Mouse (Mus musculus) R1 (cell line): ENCODE results near the gene Adat3.

Experiments
- DNase-seq: peaks from one replicate; pipeline ENCODE4 v3.0.0-alpha.2; 2018; ENCODE audit warnings: low read depth, low spot score

Adat3 gene

DNA sequence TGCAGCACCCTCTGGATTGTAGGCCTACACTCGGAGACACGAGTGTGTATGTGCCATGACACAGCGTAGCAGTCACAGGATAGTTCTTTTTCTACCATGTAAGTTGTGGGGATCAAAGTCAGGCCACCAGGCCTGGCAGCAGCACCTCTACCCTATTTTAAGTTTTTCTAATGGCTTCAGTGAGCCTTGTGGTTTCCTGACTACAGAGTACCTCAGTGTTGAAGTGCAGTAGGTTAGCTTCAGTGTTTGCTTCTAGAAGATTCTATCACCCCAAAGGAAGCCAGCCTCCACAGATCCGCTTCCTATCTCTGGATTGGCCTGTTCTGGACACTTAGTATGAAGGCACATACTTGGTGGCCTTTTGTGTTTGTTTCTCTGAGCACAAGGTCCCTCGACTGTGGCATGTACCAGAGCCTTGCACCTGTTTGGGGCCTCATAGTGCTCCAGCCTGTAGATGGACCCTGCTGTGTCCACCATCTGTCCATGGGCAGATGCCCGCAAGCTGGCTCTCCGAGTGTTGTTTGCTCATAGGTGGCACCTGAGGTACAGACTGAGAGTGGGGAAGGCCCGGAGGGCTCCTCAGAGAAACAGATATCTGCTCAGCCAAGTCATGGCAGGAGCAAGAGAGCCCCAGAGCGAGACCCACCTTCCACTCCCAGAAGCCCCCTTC is 7.6 kb downstream of the Adat3 start:
- DNase-seq = no peak

DNA sequence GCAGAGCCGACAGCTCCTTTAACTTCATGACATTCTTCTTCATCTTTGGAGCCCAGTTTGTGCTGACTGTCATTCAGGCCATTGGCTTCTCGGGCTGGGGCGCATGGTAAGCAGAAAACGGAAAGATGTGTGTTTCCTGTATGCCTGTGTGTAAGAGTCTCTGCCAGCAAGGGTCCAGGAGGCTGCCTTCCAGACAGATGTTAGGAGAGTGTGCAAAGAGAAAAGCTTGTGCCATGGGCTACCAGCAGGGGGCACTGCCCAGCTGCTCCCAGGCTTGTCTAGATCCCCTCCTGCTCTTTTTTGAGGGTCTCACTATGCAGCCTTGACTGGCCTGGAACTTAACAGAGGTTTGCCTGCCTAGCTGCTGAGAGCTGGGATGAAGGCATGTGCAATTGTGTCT is 8.3 kb downstream of the Adat3 start:
- DNase-seq = peak; percentile 62

DNA sequence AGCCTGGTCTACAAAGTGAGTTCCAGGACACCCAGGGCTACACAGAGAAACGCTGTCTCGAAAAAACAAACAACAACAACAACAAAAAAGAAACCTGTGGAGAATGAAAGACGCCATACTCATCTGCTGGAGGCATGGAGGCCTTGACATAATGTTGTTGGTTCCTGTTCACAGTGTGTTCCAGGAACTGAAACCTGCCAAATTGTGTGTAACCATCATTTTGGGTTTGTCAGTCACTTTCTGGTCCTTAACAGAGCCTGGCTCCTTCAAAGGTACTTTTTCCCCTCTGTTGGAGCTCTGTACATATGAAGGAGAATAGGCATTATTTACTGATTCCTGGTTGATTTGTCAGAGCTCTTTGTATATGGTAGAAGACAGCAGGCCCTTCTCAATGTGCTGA is 9.2 kb downstream of the Adat3 start:
- no peak for DNase-seq

DNA sequence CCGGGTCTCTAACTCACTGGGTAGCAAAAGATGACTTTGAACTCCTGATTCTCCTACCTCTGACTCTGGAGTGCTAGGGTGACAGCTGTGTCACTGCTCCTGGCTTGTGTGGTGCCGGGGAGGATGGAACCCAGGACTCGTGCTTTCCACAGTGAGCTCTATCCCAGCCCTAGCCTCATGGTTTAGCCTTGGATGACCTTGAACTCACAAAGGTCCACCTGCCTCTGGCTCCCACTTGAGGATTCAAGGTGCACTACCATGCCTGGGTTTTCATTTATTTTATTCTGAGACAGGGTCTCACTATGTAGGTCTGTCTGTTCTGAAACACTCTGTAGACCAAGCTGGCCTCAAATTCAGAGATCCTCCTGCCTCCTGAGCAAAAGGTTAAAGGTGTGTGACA is 11.1 kb downstream of the Adat3 start:
- DNase-seq = peak; percentile 70

DNA sequence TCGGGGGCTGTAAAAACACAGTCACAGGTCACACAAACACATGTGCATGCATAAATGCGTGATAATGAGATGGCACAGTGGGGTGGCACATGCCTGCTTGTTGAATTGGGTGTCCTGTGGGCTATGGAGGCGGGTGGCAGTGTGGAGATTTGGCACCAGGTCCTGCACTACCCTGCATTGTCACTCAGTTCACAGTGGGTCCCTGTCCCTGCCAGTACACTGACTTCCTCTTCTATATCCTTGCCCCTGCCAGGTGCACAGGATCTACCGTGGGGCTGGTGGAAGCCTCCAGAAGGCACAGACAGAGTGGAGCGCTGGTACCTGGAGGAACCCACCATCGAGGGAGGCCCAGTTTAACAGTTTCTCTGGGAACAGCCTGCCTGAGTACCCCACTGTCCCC is 11.7 kb downstream of the Adat3 start:
- DNase-seq = no peak

DNA sequence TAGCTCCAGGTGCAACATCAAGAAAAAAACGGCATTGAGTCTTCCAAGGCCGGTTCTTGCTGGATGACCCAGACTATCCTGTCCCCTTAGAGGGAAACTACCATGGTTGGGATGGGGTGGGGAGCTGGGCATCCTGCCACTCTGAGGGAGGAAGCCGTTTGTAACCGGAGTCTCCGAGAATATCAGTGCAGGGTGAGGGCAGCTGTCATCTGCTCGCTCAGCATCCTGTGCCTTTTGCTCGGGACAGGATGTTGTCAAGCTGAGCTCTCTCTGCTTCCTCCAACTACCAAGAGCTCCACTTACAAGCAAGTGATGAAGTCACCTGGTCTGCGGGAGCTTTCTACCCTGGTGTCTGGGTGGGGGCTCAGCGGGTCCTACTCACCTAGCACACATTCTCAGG is 15.5 kb downstream of the Adat3 start:
- DNase-seq = no peak

DNA sequence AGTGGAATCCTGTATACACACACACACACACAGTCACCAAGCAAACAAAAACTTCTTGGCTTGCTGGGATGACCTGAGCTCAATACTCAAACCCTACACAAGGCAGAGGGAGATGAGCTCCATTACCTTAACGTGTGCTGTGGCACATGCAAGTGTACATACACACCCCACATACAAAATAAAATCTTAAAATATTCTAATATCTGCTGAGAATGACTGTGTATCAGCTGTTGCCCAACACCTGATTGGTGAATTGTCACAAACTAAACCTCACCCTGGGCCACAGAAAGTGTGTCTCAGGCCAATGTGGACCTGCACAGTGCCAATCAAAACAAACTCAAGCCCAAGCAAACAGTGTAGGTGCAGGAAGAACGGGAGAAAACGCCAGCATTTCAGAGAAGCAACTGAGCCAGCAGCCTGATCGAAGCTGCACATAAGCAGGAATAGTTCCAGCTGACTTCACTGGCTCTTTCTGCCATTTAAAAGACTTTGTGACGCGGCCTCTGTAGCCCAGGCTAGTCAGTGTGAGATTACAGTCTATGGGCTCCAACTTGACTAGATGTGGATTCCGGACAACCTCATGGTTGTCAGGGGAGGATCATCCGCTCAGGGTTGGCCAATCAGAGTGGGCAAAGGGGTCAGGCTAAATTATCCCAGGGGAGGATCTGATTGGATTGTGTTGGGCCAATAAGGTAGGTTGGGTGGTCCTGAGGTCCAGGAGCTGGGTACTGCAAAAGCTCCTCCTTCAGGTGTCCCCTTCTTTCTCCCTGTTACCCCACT is 17.0 kb downstream of the Adat3 start:
- DNase-seq = peak; percentile 94

DNA sequence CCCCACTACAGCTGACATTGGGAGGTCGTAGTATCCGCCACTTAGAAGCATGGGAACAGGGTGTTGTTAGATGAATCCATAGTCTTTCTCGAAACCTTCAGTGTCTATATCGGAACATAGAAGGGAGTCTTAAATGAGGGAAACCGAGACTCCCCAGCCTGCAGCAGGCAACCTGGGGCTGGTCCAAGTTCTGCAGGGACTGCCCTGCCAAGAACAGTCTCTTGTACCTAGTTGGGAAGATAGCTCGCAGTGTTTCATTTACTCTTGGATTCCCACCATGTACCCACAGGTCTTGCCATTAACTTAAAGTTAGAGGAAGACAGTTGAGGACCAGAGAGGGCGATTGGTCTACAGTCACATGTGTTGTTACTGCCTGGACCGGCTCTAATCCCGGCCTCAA is 17.7 kb downstream of the Adat3 start:
- no peak for DNase-seq

DNA sequence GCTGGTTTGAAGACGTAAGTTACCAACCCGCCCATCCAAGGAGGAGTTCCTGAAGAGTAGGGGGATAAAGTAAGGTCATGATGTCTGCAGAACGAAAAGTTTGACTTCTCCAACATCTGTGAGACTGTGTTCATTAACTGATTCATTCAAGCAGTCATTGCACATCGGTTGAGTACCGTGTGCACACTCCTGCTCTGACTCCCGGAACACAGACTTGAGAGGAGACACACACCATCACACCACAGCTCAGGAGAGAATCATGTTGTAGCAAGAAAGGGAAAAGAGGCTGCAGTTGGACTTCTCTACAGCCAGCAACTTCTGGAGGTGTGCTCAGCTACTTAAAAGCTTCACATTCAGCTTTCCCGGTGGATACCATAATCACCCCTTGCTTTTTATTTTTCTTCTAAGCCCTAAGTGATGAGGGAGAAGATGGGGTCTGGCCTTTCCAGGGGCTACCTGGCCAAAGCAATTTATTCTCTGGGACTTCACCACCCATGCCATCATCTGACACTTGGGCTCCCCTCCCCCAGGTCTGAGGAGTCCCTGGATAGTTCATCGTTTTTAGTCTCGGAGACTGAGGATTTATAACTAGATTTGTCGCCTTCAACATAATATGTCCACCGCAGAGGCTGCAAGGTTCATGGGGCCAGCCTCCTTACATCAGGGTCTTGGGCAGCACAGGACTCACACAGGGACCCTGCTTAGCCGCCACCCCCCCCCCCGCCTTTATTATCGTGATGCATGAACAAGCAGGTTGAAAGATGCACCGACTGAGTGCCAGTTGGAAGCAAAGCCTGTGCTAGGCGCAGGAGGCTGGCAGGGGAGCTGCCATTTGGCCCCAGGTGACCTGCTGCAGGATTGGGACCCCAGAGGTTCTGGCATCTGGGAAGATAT is 18.4 kb downstream of the Adat3 start:
- DNase-seq = no peak

DNA sequence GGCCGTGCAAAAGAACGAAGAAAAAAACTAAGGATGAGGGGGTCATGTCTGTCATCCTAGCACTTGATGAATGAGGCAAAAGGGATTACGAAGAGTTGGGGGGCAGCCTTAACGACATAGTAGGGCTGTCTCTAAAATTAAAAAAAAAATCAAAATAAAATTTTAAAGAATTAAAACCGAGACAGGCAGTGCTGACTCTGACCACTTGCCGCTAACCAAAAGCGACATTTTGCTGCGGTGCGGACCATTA is 18.9 kb downstream of the Adat3 start:
- DNase-seq = no peak

DNA sequence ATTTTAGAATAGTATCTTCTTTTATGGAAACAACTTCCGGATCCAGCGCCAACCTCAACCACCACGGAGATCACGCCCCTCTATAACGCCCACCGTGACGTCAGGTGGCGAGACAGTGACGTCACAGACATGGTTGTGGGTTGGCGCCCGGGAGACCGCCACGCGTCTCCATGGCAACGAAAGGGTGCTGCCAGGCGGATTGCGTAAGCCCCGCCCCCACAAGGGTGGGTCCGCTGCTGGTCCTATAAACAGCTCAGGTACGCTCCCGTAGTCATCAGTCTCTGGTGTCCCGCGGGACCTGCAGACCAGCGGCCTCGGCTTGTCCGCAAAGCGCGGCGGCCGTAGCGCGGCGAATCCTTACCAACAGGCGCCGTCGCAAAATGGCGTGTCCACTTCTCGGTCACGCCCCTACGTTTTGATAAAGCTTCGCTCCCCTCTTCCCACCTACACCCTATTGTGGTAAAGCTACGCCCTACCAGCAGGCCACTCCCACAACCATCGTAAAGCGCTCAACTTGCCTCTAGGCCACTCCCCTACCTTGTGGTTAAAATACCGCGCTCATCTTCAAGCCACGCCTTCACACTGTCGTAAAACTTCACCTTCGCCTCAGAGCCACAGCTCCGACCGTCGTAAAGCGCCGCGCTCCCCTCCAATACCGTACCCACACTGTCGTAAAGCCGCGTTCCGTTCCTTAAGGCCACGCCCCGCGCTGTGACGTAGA is 19.4 kb downstream of the Adat3 start:
- DNase-seq = peak; percentile 100

DNA sequence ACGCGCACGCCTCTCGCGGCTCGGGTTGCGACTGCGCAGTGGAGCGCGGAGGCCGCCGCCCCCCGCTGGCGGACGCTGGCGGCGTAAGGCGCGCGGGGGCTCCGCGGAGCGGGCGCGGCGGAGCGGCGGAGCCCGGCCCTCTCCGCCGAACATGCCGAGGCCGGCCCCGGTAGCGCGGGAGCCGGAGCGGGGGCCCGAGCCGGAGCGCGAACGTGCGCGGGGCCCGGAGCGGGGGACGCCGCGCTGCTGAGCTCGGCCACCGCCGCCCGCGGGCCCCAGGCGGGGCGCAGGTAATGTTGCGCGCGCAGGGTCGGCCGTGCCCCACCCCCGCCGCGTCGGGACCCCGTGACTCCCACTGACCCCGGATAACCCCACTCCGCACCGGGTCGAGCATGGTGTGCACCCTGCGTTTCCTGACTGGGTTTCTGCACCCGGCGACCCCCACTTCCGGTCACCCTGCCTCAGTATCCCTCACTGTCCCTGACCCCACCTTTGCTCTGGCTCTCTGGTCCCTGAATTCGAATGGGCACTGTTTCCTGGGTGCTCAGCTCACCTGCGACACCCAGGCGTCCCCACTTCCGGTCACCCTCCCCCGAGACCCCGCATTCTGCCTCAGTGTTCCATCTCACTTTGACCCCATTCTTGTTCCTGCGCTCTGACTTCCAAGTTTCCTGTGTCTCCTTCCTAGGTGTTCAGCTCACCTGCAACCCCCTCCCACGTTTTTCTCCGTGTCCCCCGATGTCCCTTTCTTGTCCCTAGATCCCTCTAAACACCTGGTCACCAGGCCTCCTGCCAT is 20.2 kb downstream of the Adat3 start, which contains the start of gene Csnk1g2:
TSS of gene Csnk1g2 (plus strand) at position 178 of the 796 bp plus-strand sequence.
- peak; percentile 59 for DNase-seq

DNA sequence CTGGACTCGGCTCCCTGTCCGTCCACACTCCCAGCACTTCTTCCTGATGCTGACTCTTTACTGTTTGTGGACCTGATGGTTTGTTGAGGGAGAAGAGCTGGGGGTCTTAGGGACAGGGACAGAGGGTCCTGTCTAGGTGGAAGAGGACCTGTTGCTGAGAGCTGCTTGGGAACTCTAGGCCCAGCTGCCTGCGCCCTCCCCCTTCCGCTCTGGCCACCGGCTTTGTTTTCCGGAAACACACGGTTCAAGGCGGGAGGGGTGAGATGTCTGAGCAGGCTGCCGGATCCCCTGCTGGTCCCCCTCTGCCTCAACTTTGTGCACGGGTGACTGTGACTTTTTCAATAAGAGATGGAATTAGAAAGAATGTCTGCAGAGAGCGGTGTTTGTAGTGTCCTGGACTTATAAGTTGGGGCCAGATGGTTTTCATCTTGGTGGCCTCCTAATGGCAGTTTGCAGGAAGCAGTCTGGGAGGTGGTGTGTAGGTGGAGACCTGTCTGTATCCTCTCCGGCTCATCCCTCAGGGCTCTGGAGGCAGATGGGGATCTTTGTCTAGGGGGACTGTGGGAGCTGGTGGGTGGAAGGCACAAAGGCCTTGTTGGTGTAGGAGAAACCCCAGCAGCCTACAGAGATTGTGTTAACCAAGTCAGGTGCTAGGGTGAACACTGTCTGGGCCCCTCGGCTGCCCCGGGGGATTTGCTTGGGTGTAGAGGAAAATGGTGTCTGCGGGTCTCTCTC is 20.9 kb downstream of the Adat3 start:
- DNase-seq = peak; percentile 68

DNA sequence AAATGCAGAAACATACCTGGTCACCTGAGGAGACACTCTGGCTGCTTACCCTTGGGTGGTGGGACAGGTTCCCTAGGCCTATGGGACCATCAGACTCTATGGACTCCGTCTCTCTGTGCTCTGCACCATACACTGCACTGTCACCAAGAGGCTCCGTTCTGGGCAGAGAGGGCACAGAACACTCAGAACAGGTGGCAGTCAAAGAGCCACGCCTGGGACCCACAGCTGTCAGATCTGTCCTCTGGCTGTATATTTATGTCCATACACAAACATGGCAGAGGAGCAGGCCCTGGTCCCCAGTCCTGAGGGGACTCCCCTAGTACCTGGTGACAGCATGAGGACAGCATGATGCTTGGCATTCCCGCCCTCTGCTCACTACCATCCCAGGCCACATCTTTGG is 23.1 kb downstream of the Adat3 start:
- DNase-seq = no peak

DNA sequence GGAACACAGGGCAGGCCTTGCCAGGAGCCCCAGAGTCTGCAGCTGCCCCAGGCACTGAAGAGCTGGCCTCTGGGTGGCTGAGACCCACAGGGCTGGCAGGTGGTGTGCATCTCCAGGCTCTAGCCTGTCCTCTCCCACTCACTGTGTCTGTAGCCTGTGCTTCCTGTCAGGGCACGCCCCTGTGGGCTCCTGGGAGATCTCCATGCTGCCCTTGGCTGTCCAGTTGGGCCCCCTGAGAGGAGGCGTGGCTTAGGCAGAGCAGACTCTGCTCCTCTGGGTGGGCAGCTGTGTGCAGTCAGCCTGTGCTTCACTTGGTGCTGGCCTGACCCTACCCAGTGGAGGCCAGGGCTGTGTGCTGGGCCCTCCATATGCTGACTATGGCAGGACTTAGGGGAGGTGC is 25.0 kb downstream of the Adat3 start:
- no peak for DNase-seq

DNA sequence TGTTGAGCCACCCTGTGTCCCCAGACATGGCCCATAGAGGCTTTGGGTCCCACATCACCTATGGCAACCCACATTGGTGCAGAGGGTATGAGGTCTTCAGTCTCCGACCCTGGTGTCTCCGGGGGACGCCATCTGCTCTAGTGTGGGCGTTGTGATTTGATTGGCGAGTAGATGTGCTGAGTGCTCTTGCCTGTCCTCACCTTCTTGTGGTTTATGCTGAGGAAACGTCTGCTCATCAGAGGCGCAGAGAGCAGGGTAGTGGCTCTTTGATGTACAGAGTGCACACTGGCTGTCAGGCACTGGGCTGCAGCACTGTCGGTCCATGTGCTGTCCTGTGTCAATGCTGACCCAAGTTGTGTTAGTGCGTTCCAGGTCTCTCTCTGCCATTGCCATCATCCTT is 26.2 kb downstream of the Adat3 start:
- no peak for DNase-seq

DNA sequence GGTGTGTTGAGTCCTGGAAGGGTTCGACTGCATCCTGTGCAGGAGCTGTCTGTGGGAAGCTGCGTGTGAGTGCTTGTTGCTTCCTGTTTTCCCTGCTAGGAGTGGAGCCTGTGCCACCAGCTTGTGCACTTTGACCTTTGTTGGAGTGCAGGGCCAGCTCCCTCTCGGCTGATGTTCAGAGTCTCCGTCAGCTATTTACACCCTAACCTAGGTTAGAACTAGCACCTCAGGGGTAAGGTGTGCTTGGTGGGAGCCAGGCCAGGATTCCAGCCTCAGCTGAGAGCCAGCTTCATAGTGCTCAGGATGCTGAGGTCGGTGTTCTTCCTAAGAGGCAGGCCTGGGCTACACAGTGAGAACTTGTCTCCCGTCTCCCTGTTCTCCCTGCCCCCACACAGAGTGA is 32.7 kb downstream of the Adat3 start:
- no peak for DNase-seq

DNA sequence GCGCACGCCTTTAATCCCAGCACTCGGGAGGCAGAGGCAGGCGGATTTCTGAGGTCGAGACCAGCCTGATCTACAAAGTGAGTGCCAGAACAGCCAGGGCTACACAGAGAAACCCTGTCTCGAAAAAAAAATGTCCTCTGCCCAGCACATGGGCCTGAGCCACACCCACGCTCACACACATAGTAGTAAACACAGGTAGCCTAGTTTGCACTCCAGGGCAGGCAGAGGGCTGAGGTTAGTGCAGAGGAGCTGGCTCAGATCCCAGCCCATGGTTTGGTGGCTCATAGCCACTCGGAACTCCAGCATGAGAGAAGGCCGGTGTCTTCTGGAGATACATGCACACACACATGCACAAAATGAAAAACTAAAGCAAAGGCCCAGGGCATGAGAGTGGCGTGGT is 44.3 kb downstream of the Adat3 start:
- DNase-seq = no peak

DNA sequence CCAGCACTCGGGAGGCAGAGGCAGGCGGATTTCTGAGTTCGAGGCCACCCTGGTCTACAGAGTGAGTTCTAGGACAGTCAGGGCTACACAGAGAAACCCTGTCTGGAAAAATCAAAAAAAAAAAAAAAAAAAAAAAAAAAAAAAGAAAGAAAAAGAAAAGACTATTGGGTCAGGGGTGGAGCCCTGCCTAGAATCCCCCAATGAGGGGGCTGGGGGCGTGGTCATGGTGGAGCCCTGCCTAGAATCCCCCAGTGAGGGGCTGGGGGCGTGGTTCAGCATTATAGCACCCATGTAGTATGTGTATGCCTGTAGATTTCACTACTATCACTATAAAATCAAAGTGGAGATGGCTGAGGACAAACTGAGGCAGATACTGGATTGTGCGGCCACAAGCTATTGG is 47.2 kb downstream of the Adat3 start:
- peak; percentile 72 for DNase-seq

DNA sequence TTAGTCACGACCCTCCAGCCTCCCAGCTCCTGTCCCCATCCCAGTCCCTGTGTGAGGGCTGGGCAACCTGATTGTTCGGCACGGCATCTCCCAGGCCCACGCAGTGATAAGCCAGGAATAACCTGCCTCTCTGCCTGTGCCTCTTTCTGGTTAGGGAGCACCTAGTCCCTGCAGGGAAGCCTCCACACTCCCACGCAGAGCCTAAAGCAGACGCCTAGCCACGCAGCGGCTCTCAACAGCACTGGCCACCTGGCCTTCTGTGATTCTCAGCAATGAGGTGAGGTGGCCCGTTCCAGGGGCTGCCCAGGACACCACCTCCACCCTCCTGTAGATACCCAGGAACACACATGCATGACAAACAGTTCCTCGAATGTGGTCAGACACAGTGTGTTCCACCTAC is 47.7 kb downstream of the Adat3 start:
- DNase-seq = no peak
